Comparison of ENCODE assay signal across 16 mouse cellular contexts in genomic region chr2:73654059-73654891, GRCm38 (mm10).
DNase-seq lines count a peak whose midpoint lies in the region; ATAC-seq and TF ChIP-seq lines count a peak whose summit lies in the region.
"Had no signal": no experiment of that assay in that cellular context is flagged by ENCODE, and none has a peak within 500 bp of the region (broad histone marks: within the 10 kb centered on the region; RNA-seq: fewer than 3 reads in every experiment).

No protein-coding gene starts in this region.

- no peak overlapping the region for H3K4me3 ChIP-seq in heart, embryonic 16.5 days (ENCODE audit: low read length)
- no peak overlapping the region for H3K4me3 ChIP-seq in lung, embryonic 15.5 days
- no peak overlapping the region for H3K4me3 ChIP-seq in brown adipose tissue, adult 24 weeks (ENCODE audit: insufficient read depth, low read depth, low read length)
- H3K4me3 ChIP-seq in cortical plate, adult 2 months (ENCODE audit: insufficient read depth, low read length), result peak overlapping the region; percentile 66
- H3K4me3 ChIP-seq: neural tube, embryonic 12.5 days had no signal

- no peak overlapping the region for H3K4me2 ChIP-seq in heart, embryonic 16.5 days (ENCODE audit: low read depth, low read length)
- peak overlapping the region; percentile 35 for H3K4me2 ChIP-seq in lung, embryonic 15.5 days
- H3K4me2 ChIP-seq: heart, embryonic 11.5 days; neural tube, embryonic 12.5 days had no signal

- no peak overlapping the region for H3K9ac ChIP-seq in heart, embryonic 16.5 days (ENCODE audit: low read length)
- H3K9ac ChIP-seq in lung, embryonic 15.5 days, result no peak overlapping the region
- H3K9ac ChIP-seq: neural tube, embryonic 12.5 days had no signal

- TF ChIP-seq POLR2A in cortical plate, adult 2 months (IDR thresholded peaks at IDR 0.05; ENCODE audit: extremely low read depth, insufficient read depth, low read length), result no peak; the same call in 1 of the 2 replicates

- intact Hi-C loops in heart, postnatal 36 days (cut with DNase I), result loop anchor here (5.0 kb wide), 1 partner anchor 67 kb away; no protein-coding TSS in a partner anchor

- peaks cover 28% of the 10 kb centered on the region for H3K4me1 ChIP-seq in heart, embryonic 16.5 days (ENCODE audit: control insufficient read depth, insufficient read depth, low read length)
- H3K4me1 ChIP-seq in lung, embryonic 15.5 days, result peaks cover 26% of the 10 kb centered on the region
- no peaks in the 10 kb centered on the region for H3K4me1 ChIP-seq in brown adipose tissue, adult 24 weeks (ENCODE audit: control insufficient read depth, insufficient read depth, insufficient read length, low read length)
- H3K4me1 ChIP-seq in cortical plate, adult 2 months (ENCODE audit: control insufficient read depth, insufficient read depth, low read length), result 0 out of 2 replicates have a peak, but pooled peaks cover 1% of the 10 kb centered on the region

- H3K36me3 ChIP-seq in heart, embryonic 16.5 days (ENCODE audit: control insufficient read depth, insufficient read depth), result no peaks in the 10 kb centered on the region
- H3K36me3 ChIP-seq in lung, embryonic 15.5 days, result no peaks in the 10 kb centered on the region
- H3K36me3 ChIP-seq: neural tube, embryonic 12.5 days had no signal

- 39% methylated on average over 4 of the region's 4 CpGs for WGBS in heart, embryonic 16.5 days
- 28% methylated on average over 4 of the region's 4 CpGs for WGBS in lung, embryonic 15.5 days

- peak overlapping the region; percentile 72 for H3K27ac ChIP-seq in heart, embryonic 16.5 days (ENCODE audit: low read length)
- H3K27ac ChIP-seq in lung, embryonic 15.5 days, result peak overlapping the region; percentile 90
- peak overlapping the region; percentile 24 for H3K27ac ChIP-seq in brown adipose tissue, adult 24 weeks (replicated peaks; ENCODE audit: low read depth, low read length)
- H3K27ac ChIP-seq in cortical plate, adult 2 months (ENCODE audit: insufficient read depth, low read length), result peak overlapping the region; percentile 89
- H3K27ac ChIP-seq: macrophage; neural tube, embryonic 12.5 days had no signal

- H3K9me3 ChIP-seq in heart, embryonic 16.5 days (replicated peaks; ENCODE audit: control insufficient read depth, low read length), result no peaks in the 10 kb centered on the region
- no peaks in the 10 kb centered on the region for H3K9me3 ChIP-seq in lung, embryonic 15.5 days
- H3K9me3 ChIP-seq: neural tube, embryonic 12.5 days had no signal

- no peak for TF ChIP-seq CTCF in cortical plate, adult 2 months (IDR thresholded peaks at IDR 0.05; ENCODE audit: extremely low read depth, insufficient read depth, low read length)

- H3K27me3 ChIP-seq in heart, embryonic 16.5 days (ENCODE audit: control insufficient read depth, insufficient read depth, low read length), result no peaks in the 10 kb centered on the region
- no peaks in the 10 kb centered on the region for H3K27me3 ChIP-seq in lung, embryonic 15.5 days
- H3K27me3 ChIP-seq: neural tube, embryonic 12.5 days had no signal

- no peak for DNase-seq in heart, postnatal 36 days
- no peak for DNase-seq in lung, adult 18-20 months
- no peak for DNase-seq in adrenal gland, adult 18-20 months (ENCODE audit: low spot score in 2 of 2)
- DNase-seq: adrenal gland, adult 8-10 months; cerebellum, adult 9-10 months; embryo, embryonic 11 days; right cerebral cortex, postnatal 25 days had no signal

- no peak for ATAC-seq in heart, embryonic 16.5 days (replicated peaks; ENCODE audit: extremely low read depth, insufficient read depth, low FRiP score)
- peak; percentile 54; the same call in 1 of the 2 replicates for ATAC-seq in lung, embryonic 15.5 days (ENCODE audit: borderline replicate concordance, extremely low read depth, low FRiP score, low TSS enrichment)
- ATAC-seq: CD4-positive, CD25-positive, alpha-beta regulatory T cell, adult 4 months; forebrain, embryonic 14.5 days had no signal

Comparison
In these comparisons a context has a peak if more than half of its experiments do, and no peak if none do; other contexts are left out.
1. H3K27ac ChIP-seq: peak in every context shown above with its lines; median percentile 90 in lung, embryonic 15.5 days; 89 in cortical plate, adult 2 months; 72 in heart, embryonic 16.5 days; 24 in brown adipose tissue, adult 24 weeks.